Mouse (Mus musculus): Measurements from ENCODE around the gene Lcn11. TPM values are rescaled to one million over a fixed set of nuclear protein-coding genes. Genes with fewer than 3 reads are reported as not detected.

The Lcn11 gene
- total RNA-seq, 2 experiments from 2014 or later: not detected

DNA sequence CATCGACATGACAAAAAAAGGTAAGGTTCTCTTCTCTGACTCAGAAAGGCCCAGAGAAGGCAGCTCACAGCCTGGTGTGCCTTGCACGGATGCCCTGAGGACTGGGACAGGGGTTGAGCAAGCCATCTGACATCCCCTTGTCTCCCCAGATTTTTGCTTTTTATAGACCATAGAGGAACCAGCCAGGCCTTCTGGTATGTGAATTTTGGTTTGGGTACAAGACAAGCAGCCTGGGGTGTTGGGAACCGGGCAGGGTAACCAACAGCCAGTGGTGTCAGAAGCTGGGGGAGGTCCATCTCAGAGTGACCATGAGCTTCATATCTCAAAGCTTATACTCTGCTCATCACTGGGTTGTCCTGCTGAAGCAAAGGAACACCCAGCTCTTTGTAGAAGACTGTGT is 47.9 kb downstream of the Lcn11 start:
- DNase-seq (ENCODE audit: low spot score in 2 of 2): no peak

DNA sequence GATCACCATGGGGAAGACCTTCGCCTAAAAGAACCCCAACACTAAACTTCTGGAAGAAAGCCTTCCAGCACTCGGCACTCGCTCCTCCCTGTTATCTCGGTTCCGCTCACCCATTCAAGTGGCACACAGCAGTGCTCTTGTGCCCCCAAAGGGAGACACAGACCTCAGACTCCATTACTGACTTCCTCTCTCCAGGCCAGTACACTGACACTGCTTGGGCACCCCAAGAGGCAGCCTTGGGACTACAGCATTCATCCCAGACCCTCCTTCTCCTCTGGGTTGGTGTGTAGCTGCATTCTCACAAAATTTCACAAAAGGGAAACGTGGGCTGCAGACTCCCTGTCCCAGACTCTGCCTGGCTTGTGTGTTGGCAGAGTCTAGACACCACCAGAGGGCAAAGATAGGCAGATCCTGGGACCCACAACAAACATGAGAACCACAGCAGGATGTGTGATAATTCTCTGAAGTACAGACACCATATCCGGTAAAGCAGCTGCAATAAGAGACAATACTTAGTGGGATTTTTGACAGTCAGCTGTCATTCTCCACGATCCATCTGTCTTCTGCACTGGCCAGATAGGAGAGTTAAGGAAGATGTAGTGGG is 51.6 kb downstream of the Lcn11 start:
- DNase-seq (ENCODE audit: low spot score in 2 of 2): no peak

Other genes starting within 250 kb of the Lcn11 start
- 10 to 100 TPM; 32.5 to 32.6 TPM for gene Traf2, start 230.1 kb upstream of the Lcn11 start, total RNA-seq (2021)
- gene Edf1, start 219.2 kb upstream of the Lcn11 start, total RNA-seq (2021): 100 to 1,000 TPM; 302 to 308 TPM
- 1 to 10 TPM; 3.4 to 4.4 TPM for gene Mamdc4, start 202.2 kb upstream of the Lcn11 start, total RNA-seq (2021)
- gene Phpt1, start 201.8 kb upstream of the Lcn11 start, total RNA-seq (2021): 10 to 100 TPM; 49.4 to 69.5 TPM
- gene Ajm1, start 195.3 kb upstream of the Lcn11 start, total RNA-seq (2021): 1 to 10 TPM; 1.5 to 1.7 TPM
- gene Rabl6, start 168.5 kb upstream of the Lcn11 start, total RNA-seq (2021): 10 to 100 TPM; 82.3 to 97.5 TPM
- gene Ccdc183, start 159.3 kb upstream of the Lcn11 start, total RNA-seq (2021): not detected
- 10 to 100 TPM; 14.6 to 38.7 TPM for gene Tmem141, start 155.0 kb upstream of the Lcn11 start, total RNA-seq (2021)
- 10 to 100 TPM in 1 of 2 experiments, 1 to 10 TPM in 1; 5.3 to 12.3 TPM for gene Fcna, start 149.0 kb upstream of the Lcn11 start, total RNA-seq (2021)
- not detected for gene Lcn8, start 123.9 kb upstream of the Lcn11 start, total RNA-seq (2021)
- gene Lcn5, start 119.1 kb upstream of the Lcn11 start, total RNA-seq (2021): not detected
- gene Lcn6, start 100.2 kb upstream of the Lcn11 start, total RNA-seq (2021): not detected
- not detected for gene Lcn10, start 94.3 kb upstream of the Lcn11 start, total RNA-seq (2021)
- 10 to 100 TPM in 1 of 2 experiments, not detected in 1; 67.0 TPM for gene Obp2a, start 77.0 kb upstream of the Lcn11 start, total RNA-seq (2021)
- 10 to 100 TPM; 36.0 to 42.9 TPM for gene Bmyc, start 70.3 kb upstream of the Lcn11 start, total RNA-seq (2021)
- gene Obp2b, start 40.0 kb upstream of the Lcn11 start, total RNA-seq (2021): not detected
- not detected for gene Lcn3, start 11.4 kb upstream of the Lcn11 start, total RNA-seq (2021)
- gene Gm13539, start 5.2 kb downstream of the Lcn11 start, total RNA-seq (2021): not detected
- gene Glt6d1, start 38.8 kb downstream of the Lcn11 start, total RNA-seq (2021): not detected
- gene Lcn9, start 46.1 kb downstream of the Lcn11 start, total RNA-seq (2021): not detected
- not detected for gene Sohlh1, start 70.2 kb downstream of the Lcn11 start, total RNA-seq (2021)
- gene Kcnt1, start 86.7 kb downstream of the Lcn11 start, total RNA-seq (2021): 1 to 10 TPM; 3.7 to 3.8 TPM
- gene Camsap1, start 206.3 kb downstream of the Lcn11 start, total RNA-seq (2021): 10 to 100 TPM; 35.3 to 37.5 TPM
- 10 to 100 TPM; 30.4 to 44.8 TPM for gene Ubac1, start 244.7 kb downstream of the Lcn11 start, total RNA-seq (2021)